Mouse (Mus musculus) B cell, adult 2 months (primary cell): ENCODE measurements around the gene Hoxd4.

Experiments used
- DNase-seq, 2 experiments: peaks; one replicate each; pipeline ENCODE4 v3.0.0; 2022

Gene Hoxd4

GRCm38 (mm10) chr2:74707599-74707998 lies 4.1 kb upstream of the Hoxd4 start:
- DNase-seq: no peak

DNA sequence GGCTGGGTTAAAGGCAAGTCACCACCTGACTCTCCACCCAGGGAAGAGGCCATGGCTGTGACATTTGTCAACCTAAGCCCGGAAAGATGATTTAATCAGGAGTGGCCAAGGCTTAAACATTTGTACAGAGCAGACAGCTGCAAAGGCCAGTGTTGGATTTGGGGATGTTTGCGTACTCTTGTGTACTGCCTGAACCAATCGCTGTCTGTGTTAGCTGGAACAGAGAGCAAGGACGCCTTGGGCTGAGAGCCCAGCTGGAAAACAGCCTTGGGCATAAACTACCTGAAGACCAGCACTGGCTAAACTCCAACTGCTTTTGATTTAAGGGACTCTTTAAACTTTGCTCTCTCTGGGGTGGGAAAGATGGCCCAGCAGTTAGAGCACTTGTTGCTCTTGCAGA lies 3.1 kb upstream of the Hoxd4 start:
- no peak for DNase-seq

DNA sequence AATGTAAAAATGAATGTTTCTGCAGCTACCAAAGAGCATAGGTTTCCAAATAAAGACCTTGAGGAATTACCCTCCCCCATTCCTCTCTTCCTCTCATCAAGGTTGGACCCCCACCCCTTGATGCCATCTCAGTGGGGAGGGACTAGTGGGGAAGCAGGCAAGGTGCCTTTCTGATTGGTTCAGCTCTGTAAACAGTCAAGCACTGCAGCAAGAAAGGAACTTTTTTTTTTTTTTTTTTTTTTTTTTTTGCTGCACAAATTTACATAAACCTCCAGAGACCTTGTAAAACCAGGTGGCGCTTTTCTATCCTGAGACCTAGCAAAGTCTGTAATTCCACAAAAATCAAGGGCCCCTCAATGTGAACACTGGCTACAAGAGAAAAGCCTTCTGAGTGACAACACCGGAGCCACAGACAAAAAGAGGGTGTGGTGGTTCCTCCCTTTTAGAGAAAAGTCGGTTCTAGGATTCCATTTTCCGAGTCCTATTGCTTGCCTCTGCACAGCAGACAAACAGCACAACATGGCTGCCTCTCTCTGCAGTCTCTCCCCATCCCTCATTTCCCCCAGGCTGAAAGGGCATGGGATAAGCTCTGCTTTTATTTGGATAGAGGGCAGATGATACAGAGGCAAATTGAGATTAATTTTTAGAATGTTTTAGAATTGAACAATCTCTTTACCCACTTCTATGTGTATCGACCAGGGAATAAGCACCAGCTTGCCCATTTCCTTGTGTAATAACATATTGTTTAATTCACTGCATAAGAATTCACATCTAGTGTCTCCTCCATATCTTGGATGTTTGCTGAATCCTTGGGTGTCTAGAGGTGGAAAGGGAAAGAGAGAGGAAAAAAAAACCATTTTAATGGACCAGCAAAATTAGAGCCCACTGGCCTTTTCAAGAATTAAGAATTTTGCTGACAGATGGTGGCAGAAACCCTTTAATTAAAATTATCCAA lies 2.0 kb upstream of the Hoxd4 start:
- no peak for DNase-seq

- DNase-seq: no peak
Measured at GRCm38 (mm10) chr2:74710929-74711543, 693 bp upstream of the Hoxd4 start.

GRCm38 (mm10) chr2:74713239-74714150 lies 1.8 kb downstream of the Hoxd4 start:
- no peak for DNase-seq

DNA sequence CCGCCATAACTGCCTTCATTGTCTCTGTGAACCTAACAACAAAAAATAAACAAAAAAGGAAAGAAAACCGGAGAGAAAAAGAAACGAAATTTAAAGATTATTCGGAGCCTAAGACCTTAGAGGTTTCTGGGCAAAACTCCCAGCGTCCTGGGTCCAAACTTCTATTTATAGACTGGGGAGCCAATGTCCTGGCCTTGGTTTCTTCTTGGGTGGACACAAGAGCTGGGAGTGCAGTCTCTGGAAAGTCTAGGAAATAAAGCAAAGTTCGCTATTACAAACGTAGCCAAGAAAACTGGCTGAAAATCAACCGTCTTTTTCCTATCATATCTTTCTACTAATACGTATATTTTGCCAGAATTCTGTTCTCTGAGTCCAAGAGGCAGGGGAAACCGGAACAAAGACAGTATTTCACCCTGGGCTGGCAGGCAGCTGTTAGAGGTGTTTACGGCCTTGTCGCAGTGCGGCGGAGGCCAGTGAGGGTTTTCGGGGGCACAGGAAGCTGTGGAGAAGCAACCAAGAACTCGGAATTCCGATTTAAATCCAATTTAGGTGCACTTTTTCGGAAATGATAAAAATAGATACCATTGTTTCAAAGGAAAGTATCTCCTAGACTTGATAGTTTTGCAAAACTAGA lies 2.5 kb downstream of the Hoxd4 start:
- DNase-seq: no peak

GRCm38 (mm10) chr2:74714881-74715280 lies 3.2 kb downstream of the Hoxd4 start:
- no peak for DNase-seq

GRCm38 (mm10) chr2:74715504-74716241 lies 3.9 kb downstream of the Hoxd4 start:
- peak; percentile 72 for DNase-seq

GRCm38 (mm10) chr2:74720384-74720783 lies 8.7 kb downstream of the Hoxd4 start:
- DNase-seq: no peak

DNA sequence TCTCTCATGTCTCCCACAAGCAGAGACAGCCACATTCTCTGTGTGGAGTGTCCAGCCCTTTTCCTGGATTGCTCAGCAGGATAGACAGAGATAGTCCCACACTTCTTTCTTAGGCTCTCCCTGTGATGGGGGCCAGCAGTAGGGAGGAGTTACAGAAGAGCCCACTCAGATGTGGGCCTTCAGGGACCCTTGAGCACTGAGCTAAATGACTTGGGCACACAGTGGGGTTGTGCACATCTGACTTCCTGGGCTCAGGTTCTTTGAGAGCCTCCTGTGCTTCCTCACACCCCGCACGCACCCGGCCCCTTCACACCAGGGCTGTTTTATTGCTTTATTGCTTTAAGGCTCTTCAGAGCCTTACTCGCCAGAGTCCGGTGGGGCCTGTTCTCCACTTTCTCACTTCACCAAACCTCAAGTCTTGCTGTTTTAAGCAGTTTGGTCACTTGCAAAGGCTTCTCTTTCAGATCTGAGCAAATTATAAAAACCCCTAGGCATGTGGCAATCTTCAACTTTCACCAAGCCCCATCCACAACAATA lies 9.3 kb downstream of the Hoxd4 start:
- no peak for DNase-seq

DNA sequence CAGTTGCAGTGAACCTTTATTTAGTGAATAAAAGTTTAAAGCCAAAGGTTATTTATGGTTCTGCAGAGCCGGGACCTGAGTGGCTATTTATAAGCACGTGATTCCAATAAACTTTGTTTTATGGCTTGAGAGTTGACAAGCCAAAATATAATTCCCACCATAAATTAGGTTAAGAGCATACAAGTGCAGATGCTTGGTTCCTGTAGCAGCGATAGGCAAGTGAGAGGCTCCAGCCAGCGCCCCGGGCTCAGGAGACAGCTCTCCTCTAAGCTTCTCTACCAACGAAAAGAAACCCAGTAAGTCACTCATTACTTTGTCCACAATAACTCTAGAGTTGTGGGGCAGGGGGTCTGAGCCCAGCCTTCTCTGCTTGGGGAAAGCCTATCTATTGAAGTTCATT lies 10.2 kb downstream of the Hoxd4 start:
- no peak for DNase-seq

DNA sequence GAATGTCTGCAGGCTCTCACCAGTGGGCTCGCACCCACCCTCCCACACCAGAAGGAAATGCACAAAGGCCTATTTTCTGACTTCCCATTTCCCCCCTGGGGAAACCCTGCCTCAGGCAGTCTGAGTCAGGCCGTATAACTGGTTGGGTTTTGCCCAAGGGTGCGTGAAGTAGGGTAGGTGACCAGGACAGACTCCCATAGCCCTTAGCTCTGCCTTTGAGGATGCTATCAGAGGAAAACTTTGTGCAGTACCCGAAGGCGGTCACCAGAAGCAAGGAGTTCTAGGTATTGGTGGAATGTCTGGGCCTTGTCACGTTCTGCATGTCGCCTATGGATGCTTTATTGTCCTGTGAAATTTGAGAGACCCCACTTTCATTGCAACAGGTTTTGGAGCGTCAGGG lies 11.2 kb downstream of the Hoxd4 start:
- no peak for DNase-seq

- DNase-seq: no peak
Measured at GRCm38 (mm10) chr2:74724244-74725015, 12.7 kb downstream of the Hoxd4 start.

- DNase-seq: no peak
Measured at GRCm38 (mm10) chr2:74725171-74725570, 13.4 kb downstream of the Hoxd4 start.

- DNase-seq: no peak
Measured at GRCm38 (mm10) chr2:74726551-74726950, 14.8 kb downstream of the Hoxd4 start, which contains the start of gene Gm28230. TSS of gene Gm28230 (plus strand) at chr2:74726728.

DNA sequence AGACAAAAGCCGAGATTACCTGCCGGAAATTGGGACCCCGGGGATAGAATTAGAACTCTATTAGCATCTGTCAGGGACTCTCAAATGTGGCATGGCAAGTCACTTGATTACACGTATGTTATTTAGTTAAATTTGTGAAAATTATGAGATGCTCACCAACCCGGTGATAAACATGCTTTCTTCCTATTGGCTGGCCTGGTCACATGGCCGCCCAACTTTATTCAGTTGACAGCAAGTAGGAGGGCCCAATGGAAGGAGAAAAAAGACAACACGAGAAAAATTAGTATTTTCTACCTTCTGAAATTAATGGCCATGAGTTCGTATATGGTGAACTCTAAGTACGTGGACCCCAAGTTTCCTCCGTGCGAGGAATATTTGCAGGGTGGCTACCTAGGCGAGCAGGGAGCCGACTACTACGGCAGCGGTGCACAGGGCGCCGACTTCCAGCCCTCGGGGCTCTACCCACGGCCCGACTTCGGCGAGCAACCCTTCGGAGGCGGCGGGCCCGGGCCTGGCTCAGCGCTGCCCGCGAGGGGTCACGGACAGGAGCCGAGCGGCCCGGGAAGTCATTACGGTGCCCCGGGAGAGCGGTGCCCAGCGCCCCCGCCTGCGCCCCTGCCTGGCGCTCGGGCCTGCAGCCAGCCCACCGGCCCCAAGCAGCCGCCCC lies 15.4 kb downstream of the Hoxd4 start:
- no peak for DNase-seq

DNA sequence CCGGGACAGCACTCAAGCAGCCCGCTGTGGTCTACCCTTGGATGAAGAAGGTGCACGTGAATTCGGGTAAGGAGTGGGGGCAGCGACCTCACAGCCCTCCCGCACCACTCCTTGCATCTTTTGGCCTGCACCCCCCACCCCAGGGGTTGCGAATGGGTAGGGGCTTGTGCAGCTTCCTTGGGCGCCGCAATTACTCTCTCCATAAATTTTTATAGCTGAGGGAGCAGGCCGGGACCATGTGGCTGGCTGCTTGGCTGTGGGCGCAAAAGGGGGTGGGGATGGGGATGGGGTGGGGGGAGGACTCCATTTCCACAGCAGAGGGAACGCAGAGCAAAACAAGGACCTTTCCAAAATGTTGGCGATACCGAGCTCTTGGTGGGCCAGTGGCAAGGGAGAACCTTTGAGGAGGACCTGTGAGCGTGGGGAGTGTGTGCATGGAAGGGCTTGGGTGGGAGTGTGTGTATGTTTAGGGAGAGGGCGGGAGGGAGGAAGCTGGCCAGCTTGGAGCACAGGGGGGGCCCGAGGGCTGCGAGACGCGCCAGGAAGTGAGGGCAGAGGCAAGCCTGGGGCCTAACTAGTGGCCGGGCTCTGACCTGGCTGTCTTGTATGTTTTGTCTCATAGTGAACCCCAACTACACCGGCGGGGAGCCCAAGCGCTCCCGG lies 16.0 kb downstream of the Hoxd4 start:
- no peak for DNase-seq

- no peak for DNase-seq
Measured at GRCm38 (mm10) chr2:74728303-74728680, 16.6 kb downstream of the Hoxd4 start.

GRCm38 (mm10) chr2:74730331-74730730 lies 18.6 kb downstream of the Hoxd4 start:
- no peak for DNase-seq

- no peak for DNase-seq
Measured at GRCm38 (mm10) chr2:74731055-74731454, 19.3 kb downstream of the Hoxd4 start.
